Mouse (Mus musculus) retina, embryonic 14.5 days (tissue): ENCODE data around the gene Gm6525.

ENCODE experiments used
- DNase-seq: peaks from one replicate; pipeline ENCODE4 v3.0.0-alpha.2; 2015; ENCODE audit warnings: low spot score

Gene Gm6525

GRCm38 (mm10) chr3:84215253-84215652, 41.3 kb downstream of the Gm6525 start:
- no peak for DNase-seq

- DNase-seq, result no peak
These were observed 41.9 kb downstream of the Gm6525 start for GRCm38 (mm10) chr3:84215743-84216360.

GRCm38 (mm10) chr3:84217118-84217960, 43.4 kb downstream of the Gm6525 start:
- DNase-seq, result peak; percentile 29

GRCm38 (mm10) chr3:84217961-84218351, 44.1 kb downstream of the Gm6525 start:
- no peak for DNase-seq

GRCm38 (mm10) chr3:84218498-84218897, 44.6 kb downstream of the Gm6525 start:
- DNase-seq, result no peak

GRCm38 (mm10) chr3:84219166-84219710, 45.3 kb downstream of the Gm6525 start:
- peak; percentile 31 for DNase-seq

- peak; percentile 70 for DNase-seq
These were observed 45.9 kb downstream of the Gm6525 start for GRCm38 (mm10) chr3:84219720-84220273.

GRCm38 (mm10) chr3:84220326-84220725, 46.4 kb downstream of the Gm6525 start:
- DNase-seq, result no peak

GRCm38 (mm10) chr3:84220748-84221147, 46.8 kb downstream of the Gm6525 start:
- peak; percentile 83 for DNase-seq
